Comparison of ENCODE assay signal across 25 mouse cellular contexts in genomic region chr9:79044344-79044743, GRCm38 (mm10).
"Had no signal": no experiment of that assay in that cellular context is flagged by ENCODE, and none has a peak within 500 bp of the region (broad histone marks: within the 10 kb centered on the region; RNA-seq: fewer than 3 reads in every experiment).

No protein-coding gene starts in this region.

- H3K4me1 ChIP-seq: heart, embryonic 10.5 days; heart, embryonic 12.5 days; hindbrain, embryonic 13.5 days; hindbrain, embryonic 15.5 days; limb, embryonic 10.5 days; limb, embryonic 12.5 days; liver, embryonic 13.5 days; liver, embryonic 15.5 days had no signal

- ATAC-seq: hindbrain, postnatal 0 days; intestine, embryonic 16.5 days; liver, postnatal 0 days had no signal

- H3K9ac ChIP-seq: heart, embryonic 12.5 days; hindbrain, embryonic 13.5 days; hindbrain, embryonic 15.5 days; limb, embryonic 12.5 days; liver, embryonic 13.5 days; liver, embryonic 15.5 days; liver, postnatal 0 days had no signal

- H3K9me3 ChIP-seq: heart, embryonic 10.5 days; heart, embryonic 12.5 days; hindbrain, embryonic 13.5 days; hindbrain, embryonic 15.5 days; limb, embryonic 10.5 days; limb, embryonic 12.5 days; liver, embryonic 13.5 days; liver, embryonic 15.5 days had no signal

- H3K27me3 ChIP-seq: heart, embryonic 12.5 days; hindbrain, embryonic 13.5 days; hindbrain, embryonic 15.5 days; limb, embryonic 12.5 days; liver, embryonic 13.5 days; liver, embryonic 15.5 days had no signal

- H3K36me3 ChIP-seq: heart, embryonic 10.5 days; heart, embryonic 12.5 days; hindbrain, embryonic 13.5 days; hindbrain, embryonic 15.5 days; limb, embryonic 10.5 days; limb, embryonic 12.5 days; liver, embryonic 13.5 days; liver, embryonic 15.5 days had no signal

- DNase-seq: gastrocnemius, postnatal 14 days; gastrocnemius, postnatal 36 days; heart, adult 18-20 months; heart, postnatal 10 days; heart, postnatal 36 days; kidney, adult 11 months; kidney, adult 8-10 months; kidney, postnatal 10 days; kidney, postnatal 25 days; kidney, postnatal 4 days; liver; liver, embryonic 13.5 days; liver, postnatal 0 days had no signal

- H3K4me2 ChIP-seq: heart, embryonic 12.5 days; hindbrain, embryonic 13.5 days; hindbrain, embryonic 15.5 days; limb, embryonic 12.5 days; liver, embryonic 11.5 days; liver, embryonic 13.5 days; liver, embryonic 15.5 days had no signal

- H3K27ac ChIP-seq: heart, embryonic 10.5 days; hindbrain, embryonic 13.5 days; hindbrain, embryonic 15.5 days; hindbrain, postnatal 0 days; layer of hippocampus, adult 2 months; left cerebral cortex, adult 2 months; limb, embryonic 10.5 days; limb, embryonic 12.5 days; liver, embryonic 13.5 days; liver, embryonic 15.5 days had no signal

- H3K4me3 ChIP-seq: heart, embryonic 10.5 days; heart, embryonic 12.5 days; hindbrain, embryonic 13.5 days; hindbrain, embryonic 15.5 days; layer of hippocampus, adult 2 months; left cerebral cortex, adult 2 months; limb, embryonic 10.5 days; limb, embryonic 12.5 days; liver, embryonic 13.5 days; liver, embryonic 15.5 days had no signal
